Mouse (Mus musculus): ENCODE results near the gene Tll1. TPM values are rescaled to one million over a fixed set of nuclear protein-coding genes. Genes with fewer than 3 reads are reported as not detected.
"Not testable (repeated sequence)": the region's sequence is repeated elsewhere in the genome, so short reads cannot be mapped to it uniquely, and the experiment has no call there.

Tll1 gene
- polyA plus RNA-seq, 3 experiments from 2014 or later, result not detected

DNA sequence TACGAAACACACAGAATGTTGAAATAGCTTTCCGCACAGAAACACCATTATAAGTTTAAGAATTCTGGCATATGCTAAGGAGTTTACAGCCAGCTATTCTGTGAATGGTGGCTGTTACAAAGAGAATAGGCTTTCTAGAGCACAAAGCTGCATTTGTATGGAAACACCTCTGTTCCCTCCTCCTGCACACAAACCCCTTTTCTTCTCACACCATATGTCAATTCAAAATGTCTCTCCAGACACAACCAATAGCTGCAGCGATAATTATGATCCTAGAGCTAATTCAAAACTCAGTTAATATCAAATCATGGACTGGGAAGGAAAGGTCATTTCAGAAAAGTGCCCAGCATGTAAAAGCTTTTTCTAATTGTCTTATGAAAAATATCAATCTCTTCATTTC, 157.5 kb downstream of the Tll1 start:
- ATAC-seq, result no peak

DNA sequence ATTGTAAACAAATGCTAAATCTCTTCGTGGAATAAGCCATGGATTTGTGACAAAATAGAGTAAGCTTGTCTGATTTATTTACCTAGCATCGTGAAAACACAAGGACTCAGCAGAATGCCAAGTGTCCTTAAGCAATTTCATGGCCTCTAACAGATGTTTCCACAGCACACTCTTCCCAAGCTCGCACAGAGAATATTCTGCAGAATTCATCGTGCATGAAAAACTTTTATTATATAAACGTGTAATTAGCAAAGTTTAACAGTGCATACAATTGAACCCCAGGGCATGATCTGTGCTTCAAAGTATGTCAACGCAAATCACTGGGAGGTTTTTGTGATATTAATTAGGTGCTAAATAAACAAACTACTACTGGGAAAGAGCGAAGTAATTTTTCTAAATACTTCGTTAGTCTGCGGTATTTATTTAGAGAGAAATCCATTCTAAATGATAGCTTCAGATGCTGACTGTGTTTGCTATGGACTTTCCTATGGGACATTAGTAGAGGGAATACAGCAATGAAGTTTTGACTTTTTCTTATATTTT, 158.0 kb downstream of the Tll1 start:
- ATAC-seq, result no peak

GRCm38 (mm10) chr8:64041303-64041884, 164.7 kb downstream of the Tll1 start:
- no peak for ATAC-seq

GRCm38 (mm10) chr8:64030672-64031385, 175.2 kb downstream of the Tll1 start:
- ATAC-seq, result no peak

DNA sequence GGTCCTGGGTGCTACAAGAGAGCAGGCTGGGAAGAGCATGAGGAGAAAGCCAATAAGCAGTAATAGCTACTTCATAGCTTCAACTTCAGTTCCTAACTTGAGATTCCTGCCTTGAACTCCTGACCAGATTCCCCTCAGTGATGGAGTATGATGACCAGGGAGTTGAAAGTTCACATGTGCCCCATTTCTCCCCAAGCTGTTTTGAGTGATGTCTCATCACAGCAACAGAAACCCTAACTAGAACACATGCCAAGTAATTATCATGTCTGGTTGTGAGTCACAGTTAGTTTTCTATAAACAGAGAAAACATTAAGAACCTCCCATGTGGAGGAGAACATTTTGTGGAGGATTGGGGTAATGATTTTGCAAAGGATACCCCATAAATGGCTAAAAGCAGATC, 176.0 kb downstream of the Tll1 start:
- ATAC-seq, result no peak

GRCm38 (mm10) chr8:64029525-64029924, 176.5 kb downstream of the Tll1 start:
- ATAC-seq, result no peak

DNA sequence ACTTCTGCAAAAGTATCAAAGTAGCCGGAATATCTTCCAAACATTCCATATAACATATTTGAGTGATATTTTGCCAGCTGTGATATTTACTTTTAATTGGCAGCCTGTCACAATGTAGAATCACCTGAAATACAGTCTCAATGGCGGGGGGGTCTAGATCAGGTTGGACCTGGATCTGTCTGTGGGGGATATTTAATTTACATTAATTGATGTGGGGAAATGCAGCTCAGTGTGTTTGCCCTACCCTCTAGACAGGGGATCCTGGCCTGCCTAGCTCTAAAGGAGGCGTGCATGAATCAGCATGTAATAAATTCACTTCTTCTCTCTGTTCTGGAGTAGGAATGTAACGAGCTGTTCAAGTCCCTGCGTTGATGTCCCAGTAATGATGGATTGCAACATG, 181.7 kb downstream of the Tll1 start:
- ATAC-seq, result no peak

DNA sequence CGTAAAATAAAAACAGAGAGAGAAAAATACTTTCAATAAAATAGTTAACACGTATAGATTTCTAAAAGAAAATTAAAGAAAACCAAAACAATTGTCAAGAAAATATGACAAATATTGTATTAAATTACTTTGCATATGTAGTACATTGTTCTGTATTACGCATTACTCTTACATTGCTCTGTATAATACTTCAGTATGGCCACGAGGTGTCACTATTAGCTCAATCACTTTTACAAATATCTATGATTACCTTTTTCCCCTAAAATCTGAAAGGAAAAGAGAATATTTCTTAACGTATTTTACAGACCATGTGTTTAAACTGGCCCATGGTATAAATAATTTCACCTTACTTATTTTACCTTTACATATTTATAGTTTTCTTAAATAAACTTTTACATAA, 182.5 kb downstream of the Tll1 start:
- no peak for ATAC-seq

- ATAC-seq, result no peak
Measured at GRCm38 (mm10) chr8:64023027-64023426, 183.0 kb downstream of the Tll1 start.

DNA sequence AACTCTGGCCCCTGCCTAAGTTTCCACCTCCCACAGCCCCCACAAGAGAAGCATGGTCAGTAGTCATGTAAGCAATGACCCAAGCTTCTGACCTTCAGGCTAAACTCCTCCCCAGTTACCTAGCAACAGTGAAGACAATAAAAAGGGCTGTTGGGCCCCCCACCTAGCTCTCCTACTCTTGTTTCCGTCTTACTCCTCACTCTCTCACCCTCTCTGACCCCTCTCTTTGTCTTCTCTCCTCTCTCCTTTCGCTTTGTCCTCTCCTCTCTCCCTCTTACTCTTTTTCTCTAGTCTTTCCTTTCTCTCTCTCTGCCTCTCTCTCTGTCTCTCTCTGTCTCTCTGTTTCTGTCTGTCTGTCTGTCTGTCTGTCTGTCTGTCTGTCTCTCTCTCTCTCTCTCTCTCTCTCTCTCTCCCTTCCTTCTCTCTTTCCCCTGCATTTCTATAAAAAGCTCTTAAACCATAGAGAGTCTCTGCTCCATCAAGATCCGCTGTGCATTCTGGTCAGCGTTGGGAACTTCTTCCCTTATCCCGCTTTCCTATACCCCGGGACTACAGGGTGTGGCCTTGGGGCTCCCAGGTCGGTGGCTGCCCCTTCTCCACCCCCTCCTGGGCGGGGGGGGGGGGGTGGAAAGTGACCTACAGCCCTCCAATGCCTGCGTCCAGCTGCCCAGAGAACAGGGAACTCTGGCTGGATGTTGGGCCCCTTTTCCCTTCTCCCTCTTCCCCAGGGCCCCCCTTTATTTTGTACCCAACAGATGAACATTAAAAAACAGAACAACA, 235.3 kb downstream of the Tll1 start:
- ATAC-seq, result not testable (repeated sequence)
